Mouse (Mus musculus): Measurements from ENCODE around the gene Numbl. TPM values are rescaled to one million over a fixed set of nuclear protein-coding genes. Genes with fewer than 3 reads are reported as not detected.
A peak's percentile ranks its signal among the peaks of the same experiment; 100 is the strongest.

The Numbl gene
- polyA plus RNA-seq, 1 experiment, result 109 TPM

DNA sequence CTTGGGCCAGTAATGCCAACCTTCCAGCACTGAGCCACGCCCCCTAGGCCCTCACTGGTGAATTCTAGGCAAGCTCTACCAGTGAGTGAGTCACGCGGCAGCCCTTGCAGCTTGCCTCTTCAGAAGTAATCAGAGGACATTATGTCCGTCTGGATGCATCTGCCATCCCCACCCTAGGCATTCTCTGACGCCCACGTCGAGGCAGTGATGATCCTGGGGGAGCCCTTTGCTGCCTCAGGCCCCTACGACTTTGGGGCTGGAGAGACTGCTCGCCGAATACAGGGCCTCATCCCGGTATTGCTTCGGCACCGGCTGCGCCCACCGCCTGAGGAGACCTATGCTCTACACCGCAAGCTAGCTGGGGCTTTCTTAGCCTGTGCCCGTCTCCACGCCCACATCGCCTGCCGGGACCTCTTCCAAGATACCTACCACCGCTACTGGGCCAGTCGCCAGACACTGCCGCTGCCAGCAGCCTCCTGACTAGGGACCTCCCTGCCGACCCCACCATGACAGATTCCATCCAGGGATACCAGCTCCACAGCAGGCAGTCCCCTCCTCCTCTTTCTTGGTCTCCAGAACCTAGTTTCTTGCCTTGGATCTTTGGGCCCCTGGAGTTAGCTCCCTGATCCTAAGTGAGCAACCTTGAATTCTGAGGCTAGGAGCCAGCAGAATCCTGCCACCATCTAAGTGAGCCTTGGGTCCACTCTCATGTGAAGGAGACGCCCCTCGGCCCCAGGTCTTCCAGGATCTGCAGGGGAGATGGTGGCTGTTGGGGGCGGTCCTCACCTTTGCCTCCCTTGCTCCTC, 984 bp upstream of the Numbl start:
- peak; percentile 92 for DNase-seq (ENCODE audit: low read depth)
- no peak for TF ChIP-seq CTCF (IDR thresholded peaks at IDR 0.05; ENCODE audit: borderline replicate concordance, extremely low read depth, insufficient read depth, insufficient read length)
- no peak for TF ChIP-seq POLR2A (IDR thresholded peaks at IDR 0.05; ENCODE audit: borderline replicate concordance, extremely low read depth, insufficient read depth, insufficient read length, poor library complexity, severe bottlenecking)

- TF ChIP-seq POLR2A (IDR thresholded peaks at IDR 0.05; ENCODE audit: borderline replicate concordance, extremely low read depth, insufficient read depth, insufficient read length, poor library complexity, severe bottlenecking) (no peak), CTCF (IDR thresholded peaks at IDR 0.05; ENCODE audit: borderline replicate concordance, extremely low read depth, insufficient read depth, insufficient read length) (no peak)
- peak; percentile 91 for DNase-seq (ENCODE audit: low read depth)
Observed at GRCm38 (mm10) chr7:27257852-27258204, 405 bp upstream of the Numbl start.

- peak; percentile 64 for DNase-seq (ENCODE audit: low read depth)
- no peak for TF ChIP-seq POLR2A (IDR thresholded peaks at IDR 0.05; ENCODE audit: borderline replicate concordance, extremely low read depth, insufficient read depth, insufficient read length, poor library complexity, severe bottlenecking)
- TF ChIP-seq CTCF (IDR thresholded peaks at IDR 0.05; ENCODE audit: borderline replicate concordance, extremely low read depth, insufficient read depth, insufficient read length), result no peak
Observed at GRCm38 (mm10) chr7:27259271-27259721, 1.1 kb downstream of the Numbl start.

DNA sequence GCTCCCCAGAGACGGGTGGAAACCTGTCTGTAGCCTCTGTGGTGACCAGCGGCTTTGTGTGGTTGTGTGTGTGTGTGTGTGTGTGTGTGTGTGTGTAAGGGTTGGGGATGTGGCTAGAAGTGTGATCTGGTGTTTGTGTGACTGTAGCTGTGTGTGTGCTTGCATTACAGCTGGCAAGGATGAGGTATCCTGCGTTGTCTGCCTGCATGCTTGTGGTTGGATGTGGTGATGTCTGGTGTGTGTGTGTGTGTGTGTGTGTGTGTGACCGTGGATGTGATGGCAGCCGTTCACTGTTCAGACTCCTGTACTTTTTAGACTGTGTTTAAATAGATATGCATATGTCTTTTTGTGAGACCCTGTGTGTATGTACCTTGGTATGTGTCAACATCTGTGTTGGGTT, 1.5 kb downstream of the Numbl start:
- TF ChIP-seq CTCF (IDR thresholded peaks at IDR 0.05; ENCODE audit: borderline replicate concordance, extremely low read depth, insufficient read depth, insufficient read length) (no peak), POLR2A (IDR thresholded peaks at IDR 0.05; ENCODE audit: borderline replicate concordance, extremely low read depth, insufficient read depth, insufficient read length, poor library complexity, severe bottlenecking) (no peak)
- peak; percentile 67 for DNase-seq (ENCODE audit: low read depth)

GRCm38 (mm10) chr7:27260856-27261255, 2.6 kb downstream of the Numbl start:
- DNase-seq (ENCODE audit: low read depth), result peak; percentile 38
- TF ChIP-seq POLR2A (IDR thresholded peaks at IDR 0.05; ENCODE audit: borderline replicate concordance, extremely low read depth, insufficient read depth, insufficient read length, poor library complexity, severe bottlenecking) (no peak), CTCF (IDR thresholded peaks at IDR 0.05; ENCODE audit: borderline replicate concordance, extremely low read depth, insufficient read depth, insufficient read length) (no peak)

DNA sequence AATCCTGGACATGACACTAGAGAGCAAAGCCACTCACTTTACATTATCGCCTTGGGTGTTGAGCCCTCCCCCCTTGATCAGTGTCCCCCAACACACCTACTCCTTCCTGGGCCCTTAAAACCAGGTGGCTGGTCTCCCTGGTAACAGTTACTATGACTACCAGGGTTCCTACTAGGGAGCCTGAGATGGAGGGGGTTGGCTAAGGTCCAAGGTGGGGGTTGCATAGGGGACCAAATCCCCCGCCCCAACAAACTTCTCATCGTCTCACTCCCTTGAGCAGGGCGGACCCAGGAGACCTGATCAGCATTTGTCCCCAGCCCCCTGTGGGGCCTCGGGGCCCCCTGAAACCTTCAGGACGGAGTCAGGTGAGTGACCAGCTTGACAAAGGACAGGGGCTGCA, 3.7 kb downstream of the Numbl start:
- TF ChIP-seq POLR2A (IDR thresholded peaks at IDR 0.05; ENCODE audit: borderline replicate concordance, extremely low read depth, insufficient read depth, insufficient read length, poor library complexity, severe bottlenecking) (no peak), CTCF (IDR thresholded peaks at IDR 0.05; ENCODE audit: borderline replicate concordance, extremely low read depth, insufficient read depth, insufficient read length) (no peak)
- DNase-seq (ENCODE audit: low read depth), result peak; percentile 24

DNA sequence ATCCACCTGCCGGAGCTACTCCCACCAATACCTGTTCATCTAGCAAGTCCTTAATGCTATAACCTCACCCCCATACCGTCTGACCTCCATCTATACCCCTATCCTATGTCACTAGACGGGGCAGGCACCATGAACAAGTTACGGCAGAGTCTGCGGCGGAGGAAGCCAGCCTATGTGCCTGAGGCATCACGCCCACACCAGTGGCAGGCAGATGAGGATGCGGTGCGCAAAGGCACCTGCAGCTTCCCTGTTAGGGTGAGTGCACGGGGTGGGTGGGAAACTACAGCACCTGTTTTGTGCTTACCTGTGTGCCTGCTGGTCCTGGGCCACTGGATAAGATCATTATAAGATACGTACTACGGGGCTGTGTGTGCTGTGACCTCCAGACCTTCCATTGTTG, 6.5 kb downstream of the Numbl start:
- DNase-seq (ENCODE audit: low read depth), result no peak
- TF ChIP-seq CTCF (IDR thresholded peaks at IDR 0.05; ENCODE audit: borderline replicate concordance, extremely low read depth, insufficient read depth, insufficient read length) (no peak), POLR2A (IDR thresholded peaks at IDR 0.05; ENCODE audit: borderline replicate concordance, extremely low read depth, insufficient read depth, insufficient read length, poor library complexity, severe bottlenecking) (no peak)

- DNase-seq (ENCODE audit: low read depth), result no peak
- TF ChIP-seq POLR2A (IDR thresholded peaks at IDR 0.05; ENCODE audit: borderline replicate concordance, extremely low read depth, insufficient read depth, insufficient read length, poor library complexity, severe bottlenecking), result no peak
- no peak for TF ChIP-seq CTCF (IDR thresholded peaks at IDR 0.05; ENCODE audit: borderline replicate concordance, extremely low read depth, insufficient read depth, insufficient read length)
Observed at GRCm38 (mm10) chr7:27266515-27267128, 8.4 kb downstream of the Numbl start.

- no peak for DNase-seq (ENCODE audit: low read depth)
- no peak for TF ChIP-seq POLR2A (IDR thresholded peaks at IDR 0.05; ENCODE audit: borderline replicate concordance, extremely low read depth, insufficient read depth, insufficient read length, poor library complexity, severe bottlenecking)
- peak; percentile 22; the same call in 1 of the 2 replicates for TF ChIP-seq CTCF (IDR thresholded peaks at IDR 0.05; ENCODE audit: borderline replicate concordance, extremely low read depth, insufficient read depth, insufficient read length)
Observed at GRCm38 (mm10) chr7:27271423-27271822, 13.2 kb downstream of the Numbl start.

DNA sequence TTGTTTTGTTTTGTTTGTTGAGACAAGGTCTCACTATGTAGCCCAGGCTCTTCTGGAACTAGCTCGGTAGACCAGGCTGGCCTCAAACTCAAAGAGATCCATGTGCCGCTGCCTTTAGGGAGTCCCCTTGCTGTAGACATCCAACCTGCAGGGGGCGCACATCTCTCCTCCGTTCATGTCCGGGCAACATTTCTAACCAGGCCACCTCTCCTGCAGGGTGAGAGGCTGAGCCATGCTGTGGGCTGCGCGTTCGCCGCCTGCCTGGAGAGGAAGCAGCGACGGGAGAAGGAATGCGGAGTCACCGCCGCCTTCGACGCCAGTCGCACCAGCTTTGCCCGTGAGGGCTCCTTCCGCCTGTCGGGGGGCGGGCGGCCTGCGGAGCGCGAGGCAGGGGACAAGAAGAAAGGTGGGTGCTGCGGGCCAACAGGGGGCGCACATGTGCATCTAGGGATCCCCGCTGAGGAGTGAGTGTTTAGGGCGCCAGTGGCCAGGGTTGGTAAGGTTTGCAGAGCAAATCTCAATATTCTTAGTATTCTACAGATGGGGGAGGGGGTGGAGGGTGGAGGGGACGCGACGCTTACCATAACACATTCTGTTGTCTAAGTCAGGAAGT, 15.6 kb downstream of the Numbl start:
- DNase-seq (ENCODE audit: low read depth), result peak; percentile 26
- no peak for TF ChIP-seq POLR2A (IDR thresholded peaks at IDR 0.05; ENCODE audit: borderline replicate concordance, extremely low read depth, insufficient read depth, insufficient read length, poor library complexity, severe bottlenecking)
- peak; percentile 52; the same call in 1 of the 2 replicates for TF ChIP-seq CTCF (IDR thresholded peaks at IDR 0.05; ENCODE audit: borderline replicate concordance, extremely low read depth, insufficient read depth, insufficient read length)

GRCm38 (mm10) chr7:27274916-27275315, 16.7 kb downstream of the Numbl start:
- TF ChIP-seq CTCF (IDR thresholded peaks at IDR 0.05; ENCODE audit: borderline replicate concordance, extremely low read depth, insufficient read depth, insufficient read length) (no peak), POLR2A (IDR thresholded peaks at IDR 0.05; ENCODE audit: borderline replicate concordance, extremely low read depth, insufficient read depth, insufficient read length, poor library complexity, severe bottlenecking) (no peak)
- DNase-seq (ENCODE audit: low read depth), result peak; percentile 8
